Mouse (Mus musculus): Measurements from ENCODE around the gene Klc3.

Gene Klc3

DNA sequence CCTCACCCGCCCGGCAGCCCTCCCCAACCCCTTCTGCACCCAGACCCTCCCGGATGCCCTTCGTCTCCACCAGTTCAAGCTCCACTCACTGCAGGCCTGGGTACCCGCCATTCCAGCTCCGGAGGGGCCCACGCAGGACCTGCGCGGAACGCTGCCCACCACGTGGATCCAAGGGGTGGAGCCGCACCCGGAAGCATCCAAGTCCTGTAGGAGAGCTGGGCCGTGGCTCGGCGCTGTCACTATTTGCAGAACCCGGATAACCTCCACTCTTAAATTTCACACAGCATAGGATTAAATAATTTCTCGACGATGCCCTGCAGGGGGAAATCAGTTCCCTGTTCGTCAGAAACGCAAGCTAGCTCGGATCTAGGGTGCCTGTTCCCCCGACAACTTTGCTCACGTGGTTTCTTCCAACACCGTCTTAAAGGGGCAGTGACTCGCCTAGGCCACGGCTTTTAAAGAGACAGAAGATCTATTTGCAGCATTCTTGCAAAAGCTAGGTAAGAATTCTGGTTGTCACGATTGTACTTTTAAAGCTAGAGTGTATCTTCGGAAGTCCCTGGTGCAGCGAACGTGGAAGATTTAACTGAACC, 44.5 kb downstream of the Klc3 start, which contains the start of the genes Cd3eap and Ppp1r13l:
Cd3eap (minus strand) TSS at position 185 of the 593 bp plus-strand sequence.
Ppp1r13l (plus strand) TSS at position 451 of the 593 bp plus-strand sequence.
- DNase-seq, result peak; percentile 99

DNA sequence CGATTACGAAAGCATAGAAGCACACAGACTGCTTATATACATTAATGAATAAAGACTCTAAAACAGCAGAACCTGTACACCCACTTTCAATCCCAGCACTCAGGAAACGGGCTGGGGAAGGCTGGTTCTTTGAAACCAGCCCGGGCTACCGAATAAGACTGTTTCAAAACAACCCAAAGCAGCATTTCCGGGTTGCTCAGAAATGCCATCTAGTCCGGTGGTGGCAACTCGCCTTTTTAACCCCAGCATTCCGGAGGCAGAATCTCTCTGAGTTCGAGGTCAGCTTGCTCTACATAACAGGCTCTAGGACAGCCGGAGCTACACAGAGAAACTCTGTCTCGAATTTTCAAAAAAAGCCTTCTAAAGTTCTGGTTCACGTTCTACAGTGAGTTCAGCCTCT, 45.3 kb downstream of the Klc3 start:
- peak; percentile 87 for DNase-seq

DNA sequence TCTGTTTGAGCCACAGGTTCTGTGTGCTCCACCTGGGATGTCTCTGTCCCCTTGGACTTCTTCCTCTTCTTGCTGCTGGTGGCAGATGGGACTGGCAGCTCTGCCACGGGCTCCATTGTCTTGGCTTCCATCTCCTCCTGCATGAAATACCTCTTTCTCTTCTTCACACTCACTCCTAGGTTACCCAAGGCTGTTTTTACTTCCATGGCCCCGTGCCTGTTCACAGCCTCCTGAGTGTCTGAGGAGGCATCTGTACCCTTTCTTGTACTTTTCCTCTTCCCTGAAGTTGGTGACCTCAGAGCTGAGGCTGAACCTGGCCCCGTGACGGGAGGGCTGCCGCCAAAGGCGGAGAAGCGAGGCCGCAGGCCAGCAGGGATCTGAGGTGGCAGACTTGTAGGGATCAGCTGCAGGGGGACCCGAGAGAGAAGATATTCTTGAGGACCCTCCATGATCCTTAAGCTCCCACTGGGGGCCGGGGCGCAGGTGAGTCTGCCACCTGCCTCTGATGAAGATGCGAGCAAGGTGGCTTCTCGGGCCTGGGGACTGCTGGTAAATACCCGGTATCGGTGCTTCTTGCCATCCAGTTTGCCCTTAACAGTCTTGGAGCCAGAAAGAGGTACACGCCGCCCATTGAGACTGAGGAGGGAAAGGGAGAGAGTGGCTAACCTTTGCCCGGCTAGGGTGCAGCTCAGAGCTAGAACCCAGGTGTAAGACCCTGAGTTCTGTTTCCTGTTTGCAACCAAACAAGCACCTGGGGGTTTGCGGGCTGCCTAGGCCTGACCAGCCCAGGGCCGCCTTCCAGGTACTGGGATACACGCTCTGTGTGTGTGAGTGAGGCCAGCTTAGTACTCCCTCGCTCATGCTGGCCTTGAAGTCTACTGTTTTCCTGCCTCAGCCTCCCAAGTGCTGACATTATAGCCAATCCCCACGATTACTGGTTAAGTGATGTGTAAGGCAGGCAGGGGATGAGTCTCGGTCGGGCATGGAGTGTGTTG, 46.2 kb downstream of the Klc3 start:
- DNase-seq, result peak; percentile 93

DNA sequence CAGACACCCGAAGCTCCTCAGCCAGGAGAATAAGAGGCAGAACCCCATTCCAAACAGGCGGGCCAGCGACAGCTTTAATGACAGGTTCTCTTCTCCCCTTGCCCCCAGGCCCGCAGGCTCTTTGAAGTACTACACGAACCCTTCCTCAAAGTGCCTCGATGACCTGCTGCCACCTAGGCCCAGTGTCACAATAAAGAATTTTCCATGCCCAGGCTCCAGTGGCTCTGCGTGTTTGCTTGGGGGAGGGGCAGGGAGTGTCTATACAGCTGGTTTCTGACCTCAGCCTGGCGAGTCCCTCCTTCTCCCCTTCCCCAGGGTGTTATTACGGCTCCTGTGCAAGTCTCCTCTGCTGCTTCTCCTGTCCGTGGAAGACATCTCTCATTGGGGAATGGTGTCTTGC, 47.6 kb downstream of the Klc3 start:
- peak; percentile 92 for DNase-seq

DNA sequence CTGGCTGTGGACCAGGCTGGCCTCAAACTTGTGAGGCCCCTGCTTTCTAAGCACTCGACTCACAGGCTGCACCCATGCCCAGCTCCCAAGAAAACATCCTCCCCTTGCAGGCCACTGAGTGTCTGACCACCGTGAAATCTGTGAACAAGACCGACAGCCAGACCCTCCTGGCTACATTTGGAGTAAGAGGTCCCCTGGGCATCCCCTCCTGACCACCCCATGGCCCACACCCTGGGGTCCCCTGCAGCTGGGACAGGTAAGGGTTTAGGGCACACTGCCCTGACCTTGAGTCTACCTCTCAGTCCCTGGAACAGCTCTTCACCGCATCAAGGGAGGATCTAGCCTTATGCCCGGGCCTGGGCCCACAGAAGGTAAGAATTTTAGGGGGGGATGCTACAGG, 48.9 kb downstream of the Klc3 start:
- peak; percentile 92 for DNase-seq

DNA sequence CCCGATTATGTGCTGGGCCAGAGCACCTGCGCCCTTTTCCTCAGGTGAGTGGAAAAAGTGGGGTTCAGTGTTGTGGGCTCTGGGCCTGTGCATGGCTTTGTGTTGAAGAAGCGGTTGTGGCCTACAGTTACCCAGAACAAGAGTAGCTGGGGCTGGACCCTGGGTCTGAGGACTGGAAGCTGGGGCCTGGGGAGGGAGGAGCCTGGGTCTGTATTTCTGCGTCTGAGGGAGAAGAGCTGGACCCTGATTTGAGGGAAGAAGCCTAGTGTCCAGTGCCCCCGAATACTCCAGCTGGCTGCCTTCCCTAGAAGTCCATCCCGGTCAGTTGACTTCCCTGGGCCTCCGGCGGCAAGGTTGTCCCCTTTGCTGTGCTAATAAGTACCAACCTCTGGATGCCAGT, 53.7 kb downstream of the Klc3 start:
- peak; percentile 91 for DNase-seq

DNA sequence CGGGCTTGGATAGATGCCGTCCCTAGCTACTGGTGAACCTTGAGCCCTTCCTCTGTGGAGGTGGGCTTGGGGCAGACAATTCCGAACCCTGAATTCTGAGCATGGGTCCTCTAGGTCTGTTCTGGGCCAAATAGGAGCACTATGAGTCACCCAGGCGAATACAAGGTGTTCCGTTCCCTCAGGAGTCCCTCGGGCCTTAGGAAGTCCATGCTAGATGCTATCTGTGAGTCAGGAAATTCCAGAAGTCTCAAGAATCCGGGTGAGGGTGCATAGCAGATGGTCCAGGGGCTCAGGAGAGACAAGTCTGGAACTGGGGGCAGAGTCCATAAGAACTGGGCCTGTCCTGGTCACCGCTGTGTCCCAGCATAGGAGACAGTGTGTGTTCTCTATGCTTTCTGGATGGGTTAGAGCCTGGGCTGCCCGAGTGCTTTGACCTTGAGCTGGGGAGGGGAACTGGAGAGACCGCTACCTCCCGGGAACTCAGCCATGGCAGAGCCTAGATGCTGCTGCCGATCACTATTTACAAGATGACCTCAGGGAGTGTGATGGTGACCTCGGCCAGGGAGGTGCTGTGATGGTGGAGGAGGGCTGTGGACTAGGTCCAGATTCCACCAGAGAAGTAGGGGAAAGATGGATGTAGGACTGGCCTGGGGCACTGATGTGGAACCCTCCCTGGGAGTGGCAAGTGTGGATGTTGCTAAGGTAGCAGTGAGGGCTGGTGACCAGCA, 54.6 kb downstream of the Klc3 start:
- DNase-seq, result peak; percentile 98

DNA sequence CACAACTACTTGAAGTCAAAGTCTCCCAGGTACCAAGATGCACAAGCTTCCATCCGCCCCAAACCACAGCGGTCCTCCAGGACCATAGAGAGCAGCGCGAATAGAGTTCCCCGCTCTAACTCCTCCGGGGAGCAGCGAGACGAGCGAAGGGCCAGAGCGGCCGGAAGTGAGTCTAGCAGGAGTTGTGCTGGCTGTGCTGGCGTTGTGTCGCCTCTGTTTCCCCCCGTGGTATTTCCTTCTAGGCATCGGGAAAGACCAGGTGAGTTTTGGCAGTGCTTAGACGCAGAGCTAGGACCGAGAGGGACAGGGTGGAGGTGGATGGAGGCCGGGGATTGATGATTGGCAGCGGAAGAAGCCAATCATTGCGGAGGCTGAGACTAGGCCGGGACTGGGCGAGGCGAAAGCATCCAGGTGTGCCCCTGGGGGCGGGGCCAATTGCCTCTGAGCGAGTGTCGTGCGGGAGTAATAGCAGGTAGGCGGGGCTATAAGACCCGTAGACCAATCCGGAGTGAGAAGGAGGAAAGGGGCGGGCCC, 58.9 kb downstream of the Klc3 start:
- peak; percentile 100 for DNase-seq
